Mouse (Mus musculus): ENCODE measurements around the gene Dnah17. TPM values are rescaled to one million over a fixed set of nuclear protein-coding genes. Genes with fewer than 3 reads are reported as not detected.

Dnah17 gene
- polyA plus RNA-seq, 1 experiment from 2014 or later, result 0.40 TPM

- 68% methylated on average over 2 of the region's 2 CpGs for WGBS (ENCODE audit: insufficient replicate concordance)
- H3K27me3 ChIP-seq (ENCODE audit: control insufficient read depth, insufficient read depth, low read depth, low read length), result no peaks in the 10 kb centered on the region
- ATAC-seq (ENCODE audit: low read depth), result no peak
- H3K4me1 ChIP-seq (ENCODE audit: control insufficient read depth, low read depth, low read length), result peaks cover 54% of the 10 kb centered on the region
- H3K4me2 ChIP-seq (ENCODE audit: low read depth, low read length), result no peak overlapping the region
- no peaks in the 10 kb centered on the region for H3K9me3 ChIP-seq (replicated peaks; ENCODE audit: control insufficient read depth, low read length)
- no peak overlapping the region for H3K9ac ChIP-seq (ENCODE audit: low read depth, low read length)
- H3K4me3 ChIP-seq (ENCODE audit: low read depth, low read length), result no peak overlapping the region
- no peak overlapping the region for H3K27ac ChIP-seq (ENCODE audit: low read length)
- H3K36me3 ChIP-seq (ENCODE audit: control insufficient read depth, insufficient read depth), result no peaks in the 10 kb centered on the region
Measured at GRCm38 (mm10) chr11:117995255-117995654, 135.2 kb downstream of the Dnah17 start.

GRCm38 (mm10) chr11:117994250-117995057 is 136.0 kb downstream of the Dnah17 start:
- 45% methylated on average over 9 of the region's 9 CpGs for WGBS (ENCODE audit: insufficient replicate concordance)
- no peaks in the 10 kb centered on the region for H3K9me3 ChIP-seq (replicated peaks; ENCODE audit: control insufficient read depth, low read length)
- H3K9ac ChIP-seq (ENCODE audit: low read depth, low read length), result no peak overlapping the region
- peak overlapping the region; percentile 10 for H3K27ac ChIP-seq (ENCODE audit: low read length)
- H3K27me3 ChIP-seq (ENCODE audit: control insufficient read depth, insufficient read depth, low read depth, low read length), result no peaks in the 10 kb centered on the region
- H3K4me2 ChIP-seq (ENCODE audit: low read depth, low read length), result no peak overlapping the region
- no peak overlapping the region for H3K4me3 ChIP-seq (ENCODE audit: low read depth, low read length)
- no peaks in the 10 kb centered on the region for H3K36me3 ChIP-seq (ENCODE audit: control insufficient read depth, insufficient read depth)
- peaks cover 54% of the 10 kb centered on the region for H3K4me1 ChIP-seq (ENCODE audit: control insufficient read depth, low read depth, low read length)
- ATAC-seq (ENCODE audit: low read depth), result no peak

- 49% methylated on average over 14 of the region's 14 CpGs for WGBS (ENCODE audit: insufficient replicate concordance)
- no peaks in the 10 kb centered on the region for H3K36me3 ChIP-seq (ENCODE audit: control insufficient read depth, insufficient read depth)
- no peaks in the 10 kb centered on the region for H3K27me3 ChIP-seq (ENCODE audit: control insufficient read depth, insufficient read depth, low read depth, low read length)
- no peak overlapping the region for H3K4me2 ChIP-seq (ENCODE audit: low read depth, low read length)
- no peak for ATAC-seq (ENCODE audit: low read depth)
- H3K9ac ChIP-seq (ENCODE audit: low read depth, low read length), result no peak overlapping the region
- peaks cover 60% of the 10 kb centered on the region for H3K4me1 ChIP-seq (ENCODE audit: control insufficient read depth, low read depth, low read length)
- H3K9me3 ChIP-seq (replicated peaks; ENCODE audit: control insufficient read depth, low read length), result no peaks in the 10 kb centered on the region
- peak overlapping the region; percentile 10 for H3K27ac ChIP-seq (ENCODE audit: low read length)
- no peak overlapping the region for H3K4me3 ChIP-seq (ENCODE audit: low read depth, low read length)
Measured at GRCm38 (mm10) chr11:117993190-117994175, 137.0 kb downstream of the Dnah17 start.

GRCm38 (mm10) chr11:117991502-117992470 is 138.6 kb downstream of the Dnah17 start:
- Histone ChIP-seq H3K9me3 (replicated peaks; ENCODE audit: control insufficient read depth, low read length) (no peaks in the 10 kb centered on the region), H3K27ac (ENCODE audit: low read length) (peak overlapping the region; percentile 59), H3K27me3 (ENCODE audit: control insufficient read depth, insufficient read depth, low read depth, low read length) (no peaks in the 10 kb centered on the region), H3K4me1 (ENCODE audit: control insufficient read depth, low read depth, low read length) (peaks cover 72% of the 10 kb centered on the region), H3K9ac (ENCODE audit: low read depth, low read length) (no peak overlapping the region), H3K4me3 (ENCODE audit: low read depth, low read length) (no peak overlapping the region), H3K36me3 (ENCODE audit: control insufficient read depth, insufficient read depth) (no peaks in the 10 kb centered on the region), H3K4me2 (ENCODE audit: low read depth, low read length) (no peak overlapping the region; the same call in 1 of the 2 replicates)
- ATAC-seq (ENCODE audit: low read depth), result peak; percentile 23; the same call in 1 of the 2 replicates
- 41% methylated on average over 9 of the region's 9 CpGs for WGBS (ENCODE audit: insufficient replicate concordance)

- Histone ChIP-seq H3K27me3 (ENCODE audit: control insufficient read depth, insufficient read depth, low read depth, low read length) (no peaks in the 10 kb centered on the region), H3K27ac (ENCODE audit: low read length) (peak overlapping the region; percentile 26; the same call in 1 of the 2 replicates), H3K4me3 (ENCODE audit: low read depth, low read length) (no peak overlapping the region), H3K36me3 (ENCODE audit: control insufficient read depth, insufficient read depth) (no peaks in the 10 kb centered on the region), H3K9ac (ENCODE audit: low read depth, low read length) (peak overlapping the region; percentile 19; the same call in 1 of the 2 replicates), H3K4me2 (ENCODE audit: low read depth, low read length) (peak overlapping the region; percentile 14), H3K4me1 (ENCODE audit: control insufficient read depth, low read depth, low read length) (peaks cover 78% of the 10 kb centered on the region), H3K9me3 (replicated peaks; ENCODE audit: control insufficient read depth, low read length) (no peaks in the 10 kb centered on the region)
- 13% methylated on average over 10 of the region's 10 CpGs for WGBS (ENCODE audit: insufficient replicate concordance)
- ATAC-seq (ENCODE audit: low read depth), result no peak
Measured at GRCm38 (mm10) chr11:117989926-117990325, 140.5 kb downstream of the Dnah17 start.

GRCm38 (mm10) chr11:117989241-117989640 is 141.2 kb downstream of the Dnah17 start:
- Histone ChIP-seq H3K4me1 (ENCODE audit: control insufficient read depth, low read depth, low read length) (peaks cover 73% of the 10 kb centered on the region), H3K27ac (ENCODE audit: low read length) (peak overlapping the region; percentile 26; the same call in 1 of the 2 replicates), H3K9me3 (replicated peaks; ENCODE audit: control insufficient read depth, low read length) (no peaks in the 10 kb centered on the region), H3K27me3 (ENCODE audit: control insufficient read depth, insufficient read depth, low read depth, low read length) (no peaks in the 10 kb centered on the region), H3K4me2 (ENCODE audit: low read depth, low read length) (peak overlapping the region; percentile 14; the same call in 1 of the 2 replicates), H3K4me3 (ENCODE audit: low read depth, low read length) (no peak overlapping the region), H3K9ac (ENCODE audit: low read depth, low read length) (0 out of 2 replicates have a peak overlapping the region, but pooled peaks have one; percentile 6), H3K36me3 (ENCODE audit: control insufficient read depth, insufficient read depth) (no peaks in the 10 kb centered on the region)
- WGBS (ENCODE audit: insufficient replicate concordance), result 68% methylated on average over 4 of the region's 4 CpGs
- no peak for ATAC-seq (ENCODE audit: low read depth)

- H3K36me3 ChIP-seq (ENCODE audit: control insufficient read depth, insufficient read depth), result no peaks in the 10 kb centered on the region
- 23% methylated on average over 4 of the region's 4 CpGs for WGBS (ENCODE audit: insufficient replicate concordance)
- H3K9me3 ChIP-seq (replicated peaks; ENCODE audit: control insufficient read depth, low read length), result no peaks in the 10 kb centered on the region
- H3K4me3 ChIP-seq (ENCODE audit: low read depth, low read length), result peak overlapping the region; percentile 91
- H3K4me2 ChIP-seq (ENCODE audit: low read depth, low read length), result peak overlapping the region; percentile 84
- no peaks in the 10 kb centered on the region for H3K27me3 ChIP-seq (ENCODE audit: control insufficient read depth, insufficient read depth, low read depth, low read length)
- peak overlapping the region; percentile 90 for H3K27ac ChIP-seq (ENCODE audit: low read length)
- H3K4me1 ChIP-seq (ENCODE audit: control insufficient read depth, low read depth, low read length), result peaks cover 61% of the 10 kb centered on the region
- peak overlapping the region; percentile 52 for H3K9ac ChIP-seq (ENCODE audit: low read depth, low read length)
- ATAC-seq (ENCODE audit: low read depth), result 0 out of 2 replicates have a peak, but pooled peaks have one; percentile 28
Measured at GRCm38 (mm10) chr11:117987968-117988367, 142.5 kb downstream of the Dnah17 start.

GRCm38 (mm10) chr11:117987032-117987451 is 143.4 kb downstream of the Dnah17 start:
- H3K27me3 ChIP-seq (ENCODE audit: control insufficient read depth, insufficient read depth, low read depth, low read length), result no peaks in the 10 kb centered on the region
- H3K27ac ChIP-seq (ENCODE audit: low read length), result peak overlapping the region; percentile 90
- WGBS (ENCODE audit: insufficient replicate concordance), result under 1% methylated on average over 32 of the region's 32 CpGs
- H3K4me1 ChIP-seq (ENCODE audit: control insufficient read depth, low read depth, low read length), result peaks cover 52% of the 10 kb centered on the region
- peak; percentile 78 for ATAC-seq (ENCODE audit: low read depth)
- H3K4me3 ChIP-seq (ENCODE audit: low read depth, low read length), result peak overlapping the region; percentile 91
- H3K9me3 ChIP-seq (replicated peaks; ENCODE audit: control insufficient read depth, low read length), result no peaks in the 10 kb centered on the region
- H3K36me3 ChIP-seq (ENCODE audit: control insufficient read depth, insufficient read depth), result no peaks in the 10 kb centered on the region
- H3K4me2 ChIP-seq (ENCODE audit: low read depth, low read length), result peak overlapping the region; percentile 84
- H3K9ac ChIP-seq (ENCODE audit: low read depth, low read length), result peak overlapping the region; percentile 86

Measured in liver, embryonic 16.5 days (tissue).